Mouse (Mus musculus) stomach, postnatal 0 days (tissue): ENCODE data around the gene Hspb3.

Experiments
- CTCF ChIP-seq: IDR thresholded peaks from 2 replicates; pipeline ENCODE4 v1.5.1; 2016; ENCODE audit warnings: antibody characterized with exemption, low read depth, mild to moderate bottlenecking, moderate library complexity
- EP300 ChIP-seq: optimal IDR thresholded peaks from 2 replicates; pipeline ENCODE3; 2016; ENCODE audit warnings: antibody characterized with exemption

- TF ChIP-seq CTCF (no peak), EP300 (no peak)
Observed at GRCm38 (mm10) chr13:113655511-113655910, 8.0 kb downstream of the Hspb3 start.
